Comparison of ENCODE assay signal across 8 mouse cellular contexts in the genomic region with DNA sequence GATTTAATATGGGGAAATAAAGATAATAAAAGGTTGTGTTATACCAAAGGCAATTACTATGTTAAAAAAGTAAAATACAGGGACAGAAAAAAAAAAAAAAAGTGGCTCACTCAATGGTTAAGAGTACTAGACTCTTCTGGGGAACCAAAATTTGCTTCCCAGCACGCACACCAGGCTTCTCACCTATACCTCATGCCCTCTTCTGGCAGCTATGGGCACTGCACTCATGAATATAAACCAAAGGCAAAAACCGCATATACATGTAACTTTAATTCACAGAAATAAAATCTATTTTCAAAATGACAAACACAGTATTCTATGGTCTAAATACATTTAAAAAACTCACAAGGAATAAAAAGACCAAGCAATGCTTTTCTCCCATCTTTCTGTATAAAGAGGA.
DNase-seq lines count a peak whose midpoint lies in the region; ATAC-seq and TF ChIP-seq lines count a peak whose summit lies in the region.

No protein-coding gene starts in this region.

- peaks cover 6% of the 10 kb centered on the region; the same call in 1 of the 2 replicates for H3K36me3 ChIP-seq in hindbrain, embryonic 11.5 days (ENCODE audit: control insufficient read depth, insufficient read depth, low read length)
- H3K36me3 ChIP-seq in hindbrain, embryonic 14.5 days (replicated peaks; ENCODE audit: control insufficient read depth, insufficient read depth) = peaks cover 79% of the 10 kb centered on the region
- peaks cover 3% of the 10 kb centered on the region for H3K36me3 ChIP-seq in embryonic facial prominence, embryonic 11.5 days (replicated peaks; ENCODE audit: control insufficient read depth, insufficient read depth, low read depth, low read length)

- no peaks in the 10 kb centered on the region for H3K4me1 ChIP-seq in hindbrain, embryonic 11.5 days (replicated peaks; ENCODE audit: control insufficient read depth, insufficient read depth, low read length)
- no peaks in the 10 kb centered on the region for H3K4me1 ChIP-seq in hindbrain, embryonic 14.5 days (replicated peaks; ENCODE audit: control insufficient read depth, insufficient read depth, low read length)
- no peaks in the 10 kb centered on the region for H3K4me1 ChIP-seq in embryonic facial prominence, embryonic 11.5 days (ENCODE audit: control insufficient read depth, insufficient read depth, low read length)
- no peaks in the 10 kb centered on the region for H3K4me1 ChIP-seq in lung, adult 2 months (ENCODE audit: control insufficient read depth, insufficient read depth, low read length)

- H3K9me3 ChIP-seq in hindbrain, embryonic 11.5 days (ENCODE audit: control insufficient read depth, low read length) = no peaks in the 10 kb centered on the region
- H3K9me3 ChIP-seq in hindbrain, embryonic 14.5 days (ENCODE audit: control insufficient read depth, low read length) = no peaks in the 10 kb centered on the region
- H3K9me3 ChIP-seq in embryonic facial prominence, embryonic 11.5 days (replicated peaks; ENCODE audit: control insufficient read depth, low read length) = no peaks in the 10 kb centered on the region

- no peaks in the 10 kb centered on the region for H3K27me3 ChIP-seq in hindbrain, embryonic 11.5 days (ENCODE audit: control insufficient read depth, insufficient read depth, low read length)
- H3K27me3 ChIP-seq in hindbrain, embryonic 14.5 days (ENCODE audit: control insufficient read depth, insufficient read depth, low read length) = no peaks in the 10 kb centered on the region
- no peaks in the 10 kb centered on the region for H3K27me3 ChIP-seq in embryonic facial prominence, embryonic 11.5 days (ENCODE audit: control insufficient read depth, insufficient read depth, low read length)

- peak; percentile 47 for DNase-seq in hindbrain, embryonic 11.5 days (ENCODE audit: low spot score)
- DNase-seq in hindbrain, embryonic 14.5 days (ENCODE audit: low spot score) = no peak
- DNase-seq in CD4-positive helper T cell, adult 2 months (ENCODE audit: low read depth, low spot score) = peak; percentile 49
- peak; percentile 59 for DNase-seq in NIH3T3 (ENCODE audit: low read depth)
- peak; percentile 41 for DNase-seq in embryonic facial prominence, embryonic 11.5 days (ENCODE audit: low spot score)
- DNase-seq in lung, adult 2 months = peak; percentile 22
- peak; percentile 44 for DNase-seq in thymus, postnatal 0 days (ENCODE audit: low spot score)
- DNase-seq in right cerebral cortex, postnatal 25 days = no peak

- no peak overlapping the region for H3K27ac ChIP-seq in hindbrain, embryonic 11.5 days (ENCODE audit: low read depth, low read length)
- no peak overlapping the region for H3K27ac ChIP-seq in hindbrain, embryonic 14.5 days
- H3K27ac ChIP-seq in embryonic facial prominence, embryonic 11.5 days (replicated peaks; ENCODE audit: low read depth, low read length) = no peak overlapping the region

- no peak overlapping the region for H3K4me3 ChIP-seq in hindbrain, embryonic 11.5 days (ENCODE audit: low read depth, low read length)
- H3K4me3 ChIP-seq in hindbrain, embryonic 14.5 days (replicated peaks; ENCODE audit: low read length) = no peak overlapping the region
- H3K4me3 ChIP-seq in embryonic facial prominence, embryonic 11.5 days (ENCODE audit: low read depth, low read length) = no peak overlapping the region
- no peak overlapping the region for H3K4me3 ChIP-seq in lung, adult 2 months (replicated peaks; ENCODE audit: extremely low read depth, low read depth, low read length)

- no peak overlapping the region for H3K9ac ChIP-seq in hindbrain, embryonic 11.5 days (ENCODE audit: low read depth, low read length)
- H3K9ac ChIP-seq in hindbrain, embryonic 14.5 days = no peak overlapping the region
- H3K9ac ChIP-seq in embryonic facial prominence, embryonic 11.5 days (replicated peaks; ENCODE audit: low read length) = no peak overlapping the region

- no peak for TF ChIP-seq POLR2A in lung, adult 2 months (IDR thresholded peaks at IDR 0.05; ENCODE audit: borderline replicate concordance, extremely low read depth, low read depth, low read length)

- TF ChIP-seq CTCF in lung, adult 2 months (IDR thresholded peaks at IDR 0.05; ENCODE audit: insufficient read depth, low read length) = peak; percentile 51

- ATAC-seq in hindbrain, embryonic 11.5 days (ENCODE audit: low FRiP score) = no peak
- ATAC-seq in hindbrain, embryonic 14.5 days (ENCODE audit: low FRiP score) = no peak
- no peak for ATAC-seq in embryonic facial prominence, embryonic 11.5 days (replicated peaks; ENCODE audit: insufficient number of reproducible peaks, low FRiP score, low TSS enrichment, low read depth)

- 82% methylated on average over 2 of the region's 2 CpGs for WGBS in hindbrain, embryonic 11.5 days
- WGBS in hindbrain, embryonic 14.5 days = 84% methylated on average over 2 of the region's 2 CpGs
- 68% methylated on average over 2 of the region's 2 CpGs for WGBS in embryonic facial prominence, embryonic 11.5 days
- 69% methylated on average over 2 of the region's 2 CpGs for WGBS in lung, adult 2 months

- H3K4me2 ChIP-seq in hindbrain, embryonic 11.5 days (replicated peaks; ENCODE audit: low read depth, low read length) = no peak overlapping the region
- no peak overlapping the region for H3K4me2 ChIP-seq in hindbrain, embryonic 14.5 days (replicated peaks)
- H3K4me2 ChIP-seq in embryonic facial prominence, embryonic 11.5 days (ENCODE audit: low read depth, low read length) = no peak overlapping the region

Comparison
In these comparisons a context has a peak if more than half of its experiments do, and no peak if none do; other contexts are left out.
1. DNase-seq: peak in hindbrain, embryonic 11.5 days (single experiment), CD4-positive helper T cell, adult 2 months (single experiment), NIH3T3 (single experiment), embryonic facial prominence, embryonic 11.5 days (single experiment), lung, adult 2 months (single experiment) and thymus, postnatal 0 days (single experiment); none in hindbrain, embryonic 14.5 days (single experiment) and right cerebral cortex, postnatal 25 days (single experiment).